Mouse (Mus musculus) c-Kit-positive CD71-negative TER-119-negative erythroid progenitor cells, embryonic 14.5 days (primary cell): ENCODE results near the gene Rbm48.
"Not testable (repeated sequence)": the region's sequence is repeated elsewhere in the genome, so short reads cannot be mapped to it uniquely, and the experiment has no call there.

Experiments
- DNase-seq: peaks from one replicate; pipeline ENCODE4 v3.0.0-alpha.2; 2013; ENCODE audit warnings: low read depth

The Rbm48 gene

DNA sequence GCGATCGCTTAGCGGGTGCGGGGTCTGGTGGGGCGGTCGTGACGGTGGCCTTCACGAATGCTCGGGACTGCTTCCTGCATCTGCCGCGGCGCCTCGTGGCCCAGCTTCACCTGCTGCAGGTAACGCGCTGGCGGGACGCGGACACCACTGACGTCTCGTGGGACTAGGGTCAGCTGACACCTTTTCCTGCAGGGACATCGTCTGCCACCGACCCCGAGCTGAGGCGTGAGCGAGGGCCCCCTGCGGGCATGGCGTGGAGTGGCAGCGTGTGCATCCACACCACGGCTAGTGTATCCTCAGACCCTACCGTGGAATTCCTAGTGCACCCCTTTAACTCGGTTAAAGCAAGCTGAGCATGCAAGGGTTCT lies at the start of gene Rbm48:
Gene Rbm48 (minus strand): TSS at position 187 of the 368 bp plus-strand sequence.
- peak; percentile 58 for DNase-seq

DNA sequence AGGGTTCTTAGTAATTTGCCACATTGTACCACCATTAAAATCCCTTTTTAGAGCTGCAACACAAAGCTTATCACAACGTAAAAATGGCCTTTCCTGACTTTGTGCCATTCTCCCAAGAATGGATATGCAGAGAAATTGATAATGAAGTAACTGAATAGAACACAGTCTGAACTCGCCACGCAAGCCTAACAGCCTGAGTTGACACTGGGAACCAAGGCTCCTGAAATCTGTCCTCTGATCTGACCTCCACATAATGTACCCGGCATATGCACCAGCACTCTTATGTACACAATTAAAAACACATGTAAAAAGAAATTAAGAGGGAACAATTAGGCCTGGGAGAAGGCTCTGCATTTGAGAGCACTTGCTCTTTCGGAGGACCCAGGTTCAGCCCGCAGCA lies 48.9 kb upstream of the Rbm48 start:
- no peak for DNase-seq

DNA sequence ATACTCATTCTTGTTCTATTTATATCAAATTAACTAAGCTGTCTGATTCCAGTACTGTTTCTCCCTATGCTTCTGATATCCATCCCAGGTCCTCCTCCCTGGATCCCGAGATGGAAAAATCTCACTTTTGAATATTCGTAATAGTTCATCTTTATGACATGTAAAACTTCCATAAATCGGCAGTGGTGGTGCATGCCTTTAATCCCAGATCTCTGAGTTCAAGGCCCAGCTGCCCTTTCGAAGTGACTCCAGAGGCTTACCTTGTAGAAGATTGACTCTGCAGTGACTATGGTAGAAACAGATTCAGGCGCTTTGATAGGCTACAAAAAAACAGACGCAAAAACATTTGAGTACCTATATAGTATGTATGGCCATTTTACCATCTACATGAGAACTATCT lies 48.2 kb upstream of the Rbm48 start:
- no peak for DNase-seq

DNA sequence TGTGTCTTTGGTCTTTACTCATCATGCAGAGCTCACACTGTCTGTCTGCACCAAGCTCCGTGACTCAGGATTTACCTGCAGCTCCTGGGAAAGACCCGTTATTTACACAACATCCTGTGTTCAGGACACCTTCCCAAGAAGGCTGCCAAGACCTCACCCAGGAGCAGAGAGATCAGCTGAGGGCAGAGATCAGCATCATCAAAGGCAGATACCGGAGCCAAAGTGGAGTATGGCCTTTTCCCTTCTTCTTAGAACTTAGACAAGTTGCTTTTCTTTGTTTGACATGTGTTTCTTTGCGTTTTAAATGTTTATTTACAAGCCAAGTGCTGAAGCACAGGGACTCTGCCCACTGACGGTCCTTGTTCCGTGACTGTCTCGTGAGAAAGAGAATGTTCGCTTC lies 38.9 kb upstream of the Rbm48 start:
- no peak for DNase-seq

DNA sequence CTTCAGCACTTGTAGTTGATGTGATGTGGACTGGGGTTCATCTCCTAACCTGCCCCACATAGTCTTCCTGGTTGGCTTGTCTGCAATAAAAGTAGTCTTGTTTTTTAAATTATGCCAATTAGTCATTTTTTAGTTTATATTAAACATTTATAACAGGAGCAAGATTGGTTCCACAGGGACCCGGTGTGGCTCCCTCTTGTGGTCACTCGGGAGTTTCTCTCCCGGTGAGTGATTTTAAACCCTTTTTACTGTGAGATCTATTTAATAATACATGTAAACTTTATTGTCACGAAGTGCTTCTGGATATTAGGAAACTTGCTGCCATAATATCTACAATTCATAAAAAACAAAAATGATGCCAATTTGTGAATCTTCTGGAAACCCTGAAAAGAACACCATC lies 37.6 kb upstream of the Rbm48 start:
- no peak for DNase-seq

DNA sequence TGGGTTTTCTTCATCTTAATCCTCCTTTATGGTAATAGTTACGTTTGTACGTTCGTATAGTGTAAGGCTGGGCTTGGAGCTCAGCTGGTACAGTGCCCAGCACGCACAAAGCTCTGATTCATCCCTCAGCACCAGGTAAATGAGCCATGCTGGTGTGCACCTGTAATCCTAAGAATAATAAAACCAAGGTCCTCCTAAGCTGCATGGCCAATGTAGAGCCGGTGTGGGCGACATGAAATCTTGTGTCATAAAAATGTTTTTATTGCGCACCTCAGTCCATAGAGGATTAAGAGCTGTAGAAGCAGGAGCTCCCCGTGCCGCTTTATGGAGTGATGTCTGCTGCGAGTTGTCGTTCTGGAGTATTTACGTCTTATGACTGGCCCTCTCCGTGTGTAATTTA lies 36.9 kb upstream of the Rbm48 start:
- no peak for DNase-seq

DNA sequence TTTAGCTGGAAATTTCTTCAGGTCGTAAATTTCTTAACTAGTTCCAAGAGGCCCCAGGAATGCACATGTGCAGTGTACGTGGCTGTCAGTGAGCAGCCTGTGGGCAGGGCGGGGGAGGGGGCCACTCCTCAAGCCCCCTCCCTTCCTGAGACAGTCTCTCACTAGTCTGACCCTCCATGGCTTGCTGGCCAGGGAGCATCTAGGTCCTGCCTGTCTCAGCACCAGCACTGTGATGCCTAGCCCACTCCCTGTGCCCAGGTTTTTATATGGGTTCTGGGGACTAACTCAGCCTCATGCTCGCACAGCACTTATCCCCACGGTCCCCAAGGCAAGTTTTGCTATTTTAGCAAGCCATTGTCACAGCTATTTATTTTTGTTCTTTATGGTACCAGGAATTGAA lies 35.9 kb upstream of the Rbm48 start:
- DNase-seq, result no peak

DNA sequence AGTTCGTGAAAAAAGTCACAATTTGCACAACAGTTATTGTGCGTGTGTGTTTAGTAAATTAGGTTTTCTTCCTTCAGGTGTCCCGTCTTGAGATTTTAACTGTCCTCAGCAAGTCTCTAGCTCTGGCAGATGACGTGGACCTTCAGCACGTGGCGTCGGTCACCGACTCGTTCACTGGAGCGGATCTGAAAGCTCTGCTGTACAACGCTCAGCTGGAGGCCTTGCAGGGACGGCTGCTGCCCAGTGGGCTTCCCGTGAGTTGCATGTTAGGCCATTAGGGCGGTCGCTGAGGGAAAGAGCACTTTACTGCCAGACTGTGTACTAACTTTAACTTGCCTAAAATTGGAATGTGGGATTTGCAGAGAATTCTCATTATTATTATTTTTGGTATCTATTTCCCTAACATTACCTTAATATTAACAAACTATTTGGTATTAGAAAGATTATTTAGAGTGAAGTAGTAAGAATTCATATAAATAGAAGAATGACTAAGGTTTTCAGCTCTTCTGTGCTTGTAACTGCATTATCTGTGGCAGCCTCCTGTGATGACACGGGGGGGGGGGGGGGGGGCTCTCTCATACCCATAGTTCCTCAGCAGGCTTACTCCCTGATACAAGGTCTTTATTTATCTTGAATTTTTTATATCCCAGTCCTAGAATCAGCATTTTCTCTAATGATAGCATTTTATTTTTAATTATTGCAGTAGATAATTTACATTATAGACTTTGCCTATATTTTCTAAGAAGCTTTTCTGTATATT lies 35.3 kb upstream of the Rbm48 start:
- no peak for DNase-seq

DNA sequence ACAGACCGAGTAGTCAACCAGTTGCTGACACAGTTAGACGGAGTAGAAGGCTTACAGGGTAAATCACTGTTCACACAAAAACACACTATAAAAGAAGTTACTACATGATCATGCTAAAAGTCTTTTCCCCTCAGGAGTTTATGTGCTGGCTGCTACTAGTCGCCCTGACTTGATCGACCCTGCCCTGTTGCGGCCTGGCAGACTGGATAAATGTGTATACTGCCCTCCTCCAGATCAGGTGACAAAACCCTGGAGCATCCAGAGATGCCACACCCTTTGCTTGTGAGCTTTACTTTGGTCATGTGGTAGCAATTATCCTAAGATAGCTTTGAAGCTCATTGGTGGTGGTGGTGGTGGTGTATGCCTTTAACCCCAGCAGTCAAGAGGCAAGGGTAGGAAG lies 33.7 kb upstream of the Rbm48 start:
- no peak for DNase-seq

DNA sequence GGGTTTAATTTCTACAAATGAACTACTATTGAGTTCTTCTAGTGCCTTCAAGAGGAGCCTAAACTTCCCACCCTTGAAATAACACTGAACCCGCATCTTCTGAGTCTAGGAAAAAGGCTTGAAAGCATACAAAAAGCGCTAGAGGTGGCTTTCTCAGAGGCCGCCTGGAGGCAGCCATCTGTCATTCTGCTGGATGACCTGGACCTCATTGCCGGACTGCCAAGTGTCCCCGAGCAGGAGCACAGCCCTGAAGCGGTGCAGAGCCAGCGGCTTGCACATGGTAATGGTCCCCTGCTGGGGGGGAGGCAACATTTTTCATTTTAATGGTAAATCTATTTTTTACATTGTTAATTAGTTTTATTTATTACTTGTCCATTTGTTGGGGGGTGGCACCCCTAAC lies 24.1 kb upstream of the Rbm48 start:
- no peak for DNase-seq

DNA sequence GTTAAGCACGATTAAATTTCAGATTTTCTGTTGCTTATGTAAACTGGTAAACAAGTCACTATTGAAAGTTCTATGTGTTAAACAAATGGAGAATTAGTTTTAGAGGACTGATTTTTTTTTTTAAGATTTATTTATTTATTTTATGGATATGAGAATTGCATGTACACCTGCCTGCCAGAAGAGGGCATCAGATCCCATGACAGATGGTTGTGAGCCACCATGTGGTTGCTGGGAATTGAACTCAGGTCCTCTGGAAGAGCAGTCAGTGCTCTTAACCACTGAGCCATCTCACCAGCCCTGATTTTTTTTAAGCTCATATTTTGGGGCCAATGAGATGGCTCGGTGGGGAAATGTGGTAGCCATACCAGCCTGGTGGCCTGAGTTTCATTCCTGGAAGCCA lies 15.4 kb upstream of the Rbm48 start:
- not testable (repeated sequence) for DNase-seq

DNA sequence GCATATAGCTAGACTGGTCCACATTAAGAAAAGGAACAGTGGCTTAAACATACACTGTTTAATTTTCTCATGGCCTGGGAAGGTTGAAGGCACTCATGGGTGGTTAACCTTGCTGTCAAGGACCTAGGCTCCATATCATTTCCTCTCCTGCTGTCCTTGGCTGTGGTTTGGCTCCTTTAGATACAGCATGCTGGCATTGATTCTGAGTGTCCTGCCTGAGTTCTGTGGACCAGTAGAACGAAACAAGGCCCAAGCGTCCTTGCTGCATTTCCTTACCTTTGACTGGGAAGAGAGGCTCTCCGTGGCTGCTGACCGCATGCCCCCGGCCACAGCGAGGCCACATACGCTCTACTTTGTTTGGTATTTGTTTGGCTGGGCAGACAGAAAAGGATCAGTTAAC lies 12.9 kb upstream of the Rbm48 start:
- no peak for DNase-seq

DNA sequence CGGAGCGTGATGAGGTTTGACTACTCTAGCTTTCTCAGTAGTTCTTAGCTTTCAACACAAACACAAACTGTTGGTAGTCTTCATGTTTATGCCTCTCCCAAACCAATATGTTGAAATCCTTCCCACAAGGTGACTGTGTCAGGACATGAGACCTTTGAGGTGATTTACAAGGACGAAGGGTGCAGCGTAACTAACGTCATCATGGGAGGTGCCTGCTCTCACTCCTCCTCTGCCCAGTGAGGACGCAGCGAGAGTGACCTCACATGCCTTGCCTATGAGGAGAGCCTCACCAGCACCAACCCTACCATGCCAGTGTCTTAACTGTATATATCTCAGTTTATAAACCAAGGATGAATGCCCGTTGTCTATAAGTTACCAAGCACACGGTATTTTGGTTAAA lies 10.7 kb upstream of the Rbm48 start:
- DNase-seq, result no peak

DNA sequence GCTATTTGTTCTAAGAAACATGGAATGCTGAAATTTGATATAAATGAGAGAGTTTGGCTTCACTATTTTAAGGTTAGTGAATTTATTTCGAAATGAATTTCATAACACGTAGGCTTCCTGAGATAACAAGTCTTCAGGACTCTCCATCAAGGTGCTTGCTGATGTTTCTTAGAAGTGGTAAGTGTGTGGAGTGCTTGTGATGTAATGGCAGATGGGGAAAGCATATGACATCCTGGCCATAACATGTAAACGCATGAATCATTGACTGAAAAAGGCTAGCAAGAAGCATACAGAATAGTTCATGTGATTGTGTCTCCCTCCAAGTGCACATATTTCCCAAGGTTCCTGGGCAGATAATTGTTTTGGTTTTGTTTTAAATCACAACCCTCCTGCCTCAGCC lies 4.4 kb upstream of the Rbm48 start:
- no peak for DNase-seq

DNA sequence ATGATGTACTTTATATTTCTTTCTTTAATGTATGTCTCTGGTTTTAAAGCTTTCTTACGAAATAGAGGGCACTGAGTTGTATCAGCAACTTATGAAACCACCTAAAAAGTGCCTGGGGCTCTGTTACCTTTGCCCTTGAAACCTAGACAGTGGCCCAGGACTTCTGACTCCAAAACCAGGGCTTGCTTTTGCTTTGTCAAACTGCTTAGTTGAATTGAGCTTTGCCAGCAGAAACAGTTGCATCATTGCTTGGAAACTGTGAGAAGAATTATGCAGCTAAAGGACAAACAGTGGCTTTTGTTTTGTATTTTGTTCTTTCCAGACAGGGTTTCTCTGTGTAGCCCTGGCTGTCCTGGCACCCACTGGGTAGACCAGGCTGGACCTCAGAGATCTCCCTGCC lies 3.9 kb upstream of the Rbm48 start:
- no peak for DNase-seq

DNA sequence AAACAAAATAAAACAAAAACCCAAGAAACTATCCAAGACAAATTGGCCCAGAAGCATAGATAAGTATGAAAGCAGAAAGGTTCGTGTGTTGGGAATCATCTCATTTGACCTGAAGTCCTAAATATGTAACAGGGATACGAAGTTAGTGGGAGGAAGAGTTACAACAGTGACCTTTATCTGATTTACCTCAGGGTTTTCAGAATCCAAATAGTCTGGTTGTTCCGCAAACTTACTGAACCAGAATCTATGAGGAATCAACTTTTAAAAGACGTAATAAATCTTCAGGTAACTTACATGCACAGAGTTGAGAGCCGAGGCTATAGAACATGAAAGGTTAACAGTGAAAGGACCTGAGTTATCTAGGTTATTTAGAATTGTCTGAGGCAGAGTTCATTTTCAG lies 2.4 kb upstream of the Rbm48 start:
- DNase-seq, result no peak

DNA sequence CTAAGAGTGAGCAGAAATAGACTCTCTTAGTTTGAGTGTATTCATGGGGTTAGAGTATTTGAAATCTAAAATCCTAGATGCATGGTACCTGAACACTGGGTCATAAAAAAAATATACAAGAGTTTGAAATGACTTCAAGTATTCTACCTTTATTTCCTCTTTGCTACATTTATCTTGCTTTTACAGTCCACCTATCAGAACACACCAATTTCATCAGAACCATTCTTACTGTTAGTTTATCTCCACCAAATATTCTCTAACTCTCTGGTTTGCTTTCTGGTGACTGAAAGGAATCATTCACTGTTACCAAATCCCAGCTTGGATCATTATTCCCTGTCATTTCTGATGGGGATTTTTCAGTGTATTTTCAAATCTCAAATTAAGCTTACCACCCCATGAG lies 786 bp upstream of the Rbm48 start:
- DNase-seq, result no peak

DNA sequence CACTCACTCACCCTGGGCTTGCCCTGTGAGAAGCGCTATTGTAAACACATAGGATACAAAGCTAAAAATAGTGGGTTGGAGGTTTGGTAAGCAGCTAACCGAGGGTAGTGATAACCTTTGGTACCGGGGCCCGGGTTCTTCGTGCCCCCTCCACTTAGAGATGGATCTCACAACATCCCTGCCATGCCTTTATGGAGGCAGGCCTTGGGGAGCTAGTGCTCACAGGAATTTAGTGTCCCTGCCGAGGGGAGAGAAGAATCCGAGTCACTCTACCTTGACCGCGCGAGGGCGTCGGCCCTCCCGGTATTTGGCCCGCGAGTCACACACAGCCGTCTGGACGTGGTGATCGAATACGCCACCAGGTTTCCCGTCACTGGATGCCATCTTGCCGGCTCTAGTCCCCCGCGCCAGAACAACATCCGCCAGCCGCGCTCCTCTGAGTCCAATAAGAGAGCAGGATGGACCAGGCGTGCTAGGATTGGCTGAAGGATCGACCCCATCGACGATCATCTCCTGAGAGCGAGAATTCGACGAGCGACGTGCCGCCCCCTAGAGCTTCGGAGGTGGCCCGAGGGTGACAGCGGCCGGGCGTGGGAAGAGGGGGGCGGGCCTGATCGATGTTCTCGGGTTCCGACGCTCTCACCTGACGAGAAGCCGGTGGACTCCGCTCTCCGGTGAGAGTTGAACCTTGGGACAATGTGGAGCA lies 539 bp downstream of the Rbm48 start, which contains the start of gene Pex1:
Gene Pex1 (plus strand): TSS at position 374 of the 706 bp plus-strand sequence.
- peak; percentile 95 for DNase-seq

DNA sequence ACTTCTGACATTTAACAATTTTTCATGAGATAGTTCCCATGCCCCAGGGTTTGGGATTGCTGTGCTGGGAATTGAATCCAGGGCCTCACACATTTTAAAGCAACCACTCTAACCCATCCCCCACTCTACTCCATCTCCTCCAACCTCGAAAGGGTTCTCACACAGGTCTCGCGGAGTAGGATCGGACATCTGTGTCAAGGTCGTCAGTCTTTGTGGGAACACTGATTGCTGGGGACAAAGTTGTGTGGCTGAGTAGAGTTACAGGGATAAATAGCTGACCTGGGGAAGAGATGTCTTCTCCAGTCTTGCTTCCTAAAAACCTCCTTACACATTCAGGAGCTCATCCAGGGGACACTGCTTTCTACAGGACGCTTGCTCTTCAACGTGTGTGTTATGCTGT lies 17.3 kb downstream of the Rbm48 start:
- DNase-seq, result no peak

DNA sequence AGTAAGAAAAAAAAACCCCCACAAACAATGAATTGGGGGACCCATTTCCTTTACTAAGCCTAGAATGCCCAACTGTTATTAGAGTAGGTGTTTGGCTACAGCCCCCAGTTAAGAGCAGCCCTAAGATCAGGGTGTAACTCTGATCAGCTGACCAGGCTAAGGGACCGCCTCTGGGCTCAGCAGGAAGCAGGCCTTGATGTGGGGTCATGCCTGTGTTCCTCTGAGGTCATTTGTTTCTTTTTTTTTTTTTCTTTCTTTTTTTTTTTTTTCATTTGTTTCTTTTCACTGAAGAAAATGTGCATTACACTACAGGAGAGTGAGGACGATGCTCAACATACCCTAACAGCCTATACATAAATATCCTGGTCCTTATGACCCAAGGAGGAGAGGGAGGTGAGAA lies 18.4 kb downstream of the Rbm48 start:
- DNase-seq, result no peak

DNA sequence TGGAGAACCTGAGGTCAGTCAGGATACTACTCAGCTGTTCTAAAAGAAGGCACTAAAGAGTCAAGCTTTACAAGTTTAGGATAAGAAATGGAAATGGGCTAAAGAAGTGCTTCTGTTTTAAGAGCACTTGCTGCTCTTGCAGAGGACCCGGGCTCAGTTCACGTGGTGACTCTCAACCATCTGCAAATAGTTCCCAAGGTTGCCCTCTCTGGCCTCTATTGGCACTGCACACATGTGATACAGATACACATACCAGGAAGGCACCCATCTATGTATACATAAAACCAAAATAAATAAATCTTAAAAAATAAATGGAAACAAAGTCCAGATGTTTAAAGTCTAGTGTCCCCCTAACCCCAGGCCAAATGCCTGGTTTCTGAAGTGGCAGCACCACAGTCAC lies 21.6 kb downstream of the Rbm48 start:
- no peak for DNase-seq

DNA sequence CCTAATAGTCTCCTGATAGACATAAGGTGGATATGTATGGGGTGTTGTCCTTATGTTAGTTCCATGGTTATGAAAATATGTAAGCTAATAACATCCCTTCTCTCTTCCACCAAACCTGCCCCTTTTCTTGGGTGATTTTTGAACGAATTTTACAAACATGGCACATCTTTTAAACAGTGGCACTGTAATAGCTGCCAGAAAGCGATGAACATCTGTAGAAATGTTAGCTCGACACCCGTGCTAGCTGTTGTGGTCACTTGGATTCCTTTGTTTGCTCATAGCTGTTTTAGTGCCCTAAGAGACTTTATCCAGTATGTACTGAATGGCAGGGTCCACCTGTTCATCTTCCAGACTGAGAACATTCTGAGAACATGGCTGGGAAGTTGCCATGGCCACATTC lies 25.1 kb downstream of the Rbm48 start, which contains the start of gene 1700109H08Rik:
Gene 1700109H08Rik (plus strand): TSS at position 301 of the 400 bp plus-strand sequence.
- DNase-seq, result no peak

DNA sequence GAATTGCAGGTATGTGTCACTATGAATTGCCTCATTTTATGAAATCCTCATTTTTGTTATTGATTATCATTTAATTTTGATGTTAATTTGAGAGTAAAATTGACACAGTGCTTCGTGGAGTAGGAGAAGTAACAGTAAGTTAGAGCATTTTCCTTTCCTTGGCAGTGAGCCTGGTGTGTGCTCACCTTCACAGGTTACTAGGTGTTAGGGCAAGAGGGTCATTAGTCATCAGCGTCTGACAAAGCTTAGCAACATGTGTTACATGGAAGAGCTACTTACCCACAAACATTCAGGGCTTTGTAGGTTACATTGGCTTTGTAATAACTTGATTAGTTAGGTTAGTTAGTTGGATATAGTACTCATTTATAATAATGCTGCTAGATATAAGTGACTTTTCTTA lies 42.2 kb downstream of the Rbm48 start:
- no peak for DNase-seq

DNA sequence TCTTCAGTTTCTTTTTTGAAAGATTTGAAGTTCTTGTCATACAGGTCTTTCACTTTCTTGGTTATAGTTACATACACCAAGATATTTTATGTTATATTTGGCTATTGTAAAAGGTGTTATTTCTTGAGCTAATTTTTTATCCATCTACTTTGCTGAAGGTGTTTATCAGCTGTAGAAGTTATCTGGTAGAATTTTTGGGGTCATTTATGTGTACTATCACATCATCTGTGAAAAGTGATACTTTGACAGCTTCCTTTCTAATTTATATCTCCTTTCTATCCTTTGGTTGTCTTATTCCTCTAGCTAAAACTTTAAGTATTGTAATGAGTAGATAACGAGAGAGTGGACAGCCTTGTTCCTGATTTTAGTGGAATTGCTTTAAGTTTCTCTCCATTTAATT lies 44.9 kb downstream of the Rbm48 start:
- DNase-seq, result no peak
